Mouse (Mus musculus): Measurements from ENCODE around the gene Tmem100. TPM values are rescaled to one million over a fixed set of nuclear protein-coding genes. Genes with fewer than 3 reads are reported as not detected.

The Tmem100 gene
- polyA plus RNA-seq, 1 experiment, result not detected

DNA sequence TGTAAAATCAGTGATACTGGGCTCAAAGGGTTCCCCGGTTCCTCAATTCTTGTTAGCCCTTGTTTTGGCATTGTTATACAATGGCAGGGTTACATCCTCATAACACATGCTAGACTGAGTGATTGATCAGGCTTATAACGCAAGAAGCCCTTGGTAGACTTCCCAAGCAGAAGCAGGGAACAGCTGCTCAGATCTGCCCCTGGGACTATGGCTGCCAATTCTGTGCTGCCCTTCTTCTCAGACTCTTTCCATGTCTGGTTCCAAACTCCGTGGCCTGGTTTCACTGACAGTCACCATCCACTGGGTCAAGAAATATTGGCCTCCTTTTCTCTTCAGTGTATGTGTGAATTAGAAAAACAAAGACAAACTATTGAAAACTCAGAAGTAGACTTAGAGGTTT lies 46.5 kb downstream of the Tmem100 start:
- Histone ChIP-seq H3K4me1 (no peaks in the 10 kb centered on the region), H3K27me3 (replicated peaks) (peaks cover 3% of the 10 kb centered on the region), H3K4me3 (replicated peaks) (no peak overlapping the region), H3K9me3 (no peaks in the 10 kb centered on the region), H3K36me3 (replicated peaks; ENCODE audit: low read length) (no peaks in the 10 kb centered on the region)
- TF ChIP-seq FLI1 (IDR thresholded peaks at IDR 0.05; ENCODE audit: low read length), result no peak
- TF ChIP-seq GATA1 (IDR thresholded peaks at IDR 0.05; ENCODE audit: borderline replicate concordance, low read length), result no peak

- Histone ChIP-seq H3K36me3 (replicated peaks; ENCODE audit: low read length) (no peaks in the 10 kb centered on the region), H3K9me3 (no peaks in the 10 kb centered on the region), H3K27me3 (replicated peaks) (no peaks in the 10 kb centered on the region), H3K4me3 (replicated peaks) (no peak overlapping the region), H3K4me1 (no peaks in the 10 kb centered on the region)
- TF ChIP-seq GATA1 (IDR thresholded peaks at IDR 0.05; ENCODE audit: borderline replicate concordance, low read length) (no peak), FLI1 (IDR thresholded peaks at IDR 0.05; ENCODE audit: low read length) (no peak)
These were observed 50.6 kb downstream of the Tmem100 start for GRCm38 (mm10) chr11:90080678-90081267.

DNA sequence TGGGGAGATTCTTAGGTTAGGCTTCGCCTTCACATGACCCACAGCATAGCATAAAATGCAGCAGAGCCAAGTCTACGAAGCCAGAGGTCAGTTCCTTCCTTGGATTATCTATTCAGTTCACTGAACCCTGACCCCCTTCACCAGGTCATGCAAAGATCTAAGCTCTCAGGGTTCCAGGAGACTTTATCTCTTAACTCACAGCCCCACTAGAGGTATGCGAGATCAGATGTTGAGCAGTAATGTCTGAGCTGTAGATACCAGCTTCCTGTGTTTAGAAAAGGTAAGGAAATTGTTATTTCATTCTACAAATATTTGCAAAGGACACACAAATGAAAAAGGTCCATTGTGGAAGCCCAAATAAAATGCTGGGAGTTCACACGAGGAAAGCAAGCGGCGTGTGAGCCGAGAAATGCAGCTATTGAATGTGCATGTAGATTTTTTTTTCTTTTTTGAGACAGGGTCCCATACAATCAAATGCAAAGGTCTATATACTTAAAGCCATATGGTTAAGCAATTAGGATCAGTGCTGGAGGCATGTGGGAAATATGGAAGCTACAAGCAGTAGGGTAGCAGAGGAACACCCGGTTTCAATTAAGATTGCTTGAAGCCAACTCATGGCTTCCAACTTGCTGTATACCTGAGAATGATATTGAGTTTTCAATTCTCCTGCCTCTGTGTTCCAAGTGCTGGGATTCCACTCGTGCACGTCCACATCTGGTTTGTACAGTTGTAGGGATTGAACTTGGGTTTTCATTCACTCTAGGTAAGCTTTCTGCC lies 51.9 kb downstream of the Tmem100 start:
- TF ChIP-seq FLI1 (IDR thresholded peaks at IDR 0.05; ENCODE audit: low read length), result no peak
- TF ChIP-seq GATA1 (IDR thresholded peaks at IDR 0.05; ENCODE audit: borderline replicate concordance, low read length), result no peak
- no peaks in the 10 kb centered on the region for H3K4me1 ChIP-seq
- no peaks in the 10 kb centered on the region for H3K27me3 ChIP-seq (replicated peaks)
- H3K36me3 ChIP-seq (replicated peaks; ENCODE audit: low read length), result no peaks in the 10 kb centered on the region
- H3K9me3 ChIP-seq, result no peaks in the 10 kb centered on the region
- H3K4me3 ChIP-seq (replicated peaks), result no peak overlapping the region

DNA sequence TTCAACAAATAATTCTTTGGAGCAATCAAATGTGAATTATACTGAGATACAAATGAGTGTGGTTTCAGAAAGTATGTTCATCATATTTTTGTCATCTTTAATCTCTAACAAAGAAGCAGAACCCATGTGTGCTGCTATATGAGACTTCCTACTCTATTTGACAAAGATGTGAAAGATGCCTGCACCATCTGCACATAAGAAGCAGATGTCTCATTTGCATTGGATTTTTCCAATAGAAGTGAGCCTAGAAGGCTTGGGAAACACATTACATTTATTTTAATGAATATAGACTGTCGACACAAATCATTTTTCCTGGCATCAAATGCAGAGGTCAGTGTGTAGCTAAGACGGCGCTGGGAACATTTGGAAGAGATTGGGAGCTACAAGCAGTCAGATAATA lies 52.9 kb downstream of the Tmem100 start:
- H3K36me3 ChIP-seq (replicated peaks; ENCODE audit: low read length), result no peaks in the 10 kb centered on the region
- no peak for TF ChIP-seq GATA1 (IDR thresholded peaks at IDR 0.05; ENCODE audit: borderline replicate concordance, low read length)
- no peak for TF ChIP-seq FLI1 (IDR thresholded peaks at IDR 0.05; ENCODE audit: low read length)
- H3K9me3 ChIP-seq, result no peaks in the 10 kb centered on the region
- H3K4me1 ChIP-seq, result no peaks in the 10 kb centered on the region
- no peaks in the 10 kb centered on the region for H3K27me3 ChIP-seq (replicated peaks)
- no peak overlapping the region for H3K4me3 ChIP-seq (replicated peaks)

- Histone ChIP-seq H3K4me1 (no peaks in the 10 kb centered on the region), H3K4me3 (replicated peaks) (no peak overlapping the region), H3K9me3 (no peaks in the 10 kb centered on the region), H3K36me3 (replicated peaks; ENCODE audit: low read length) (no peaks in the 10 kb centered on the region), H3K27me3 (replicated peaks) (no peaks in the 10 kb centered on the region)
- TF ChIP-seq FLI1 (IDR thresholded peaks at IDR 0.05; ENCODE audit: low read length), result no peak
- no peak for TF ChIP-seq GATA1 (IDR thresholded peaks at IDR 0.05; ENCODE audit: borderline replicate concordance, low read length)
These were observed 54.0 kb downstream of the Tmem100 start for GRCm38 (mm10) chr11:90084166-90084565.

Other genes with a start within 250 kb of the Tmem100 start
- gene Pctp, start 27.5 kb upstream of the Tmem100 start, polyA plus RNA-seq (2012; ENCODE audit: insufficient read depth, low replicate concordance), result 2.3 TPM in 1 of 2 replicates, not detected in the other
- 6.5 and 7.6 TPM in 2 replicates for gene Gm45716, start 157.3 kb downstream of the Tmem100 start, polyA plus RNA-seq (2012; ENCODE audit: insufficient read depth, low replicate concordance)
- gene Mmd, start 219.1 kb downstream of the Tmem100 start, polyA plus RNA-seq (2012; ENCODE audit: insufficient read depth, low replicate concordance), result 20.3 and 75.7 TPM in 2 replicates